Mouse (Mus musculus) neutrophil, adult 5-6 weeks (primary cell): ENCODE results near the gene Efna2. TPM values are rescaled to one million over a fixed set of nuclear protein-coding genes. Genes with fewer than 3 reads are reported as not detected.
A peak's percentile ranks its signal among the peaks of the same experiment; 100 is the strongest.

Source experiments
- ATAC-seq: fragments of 151-379, 151-347 bp; 2 replicates; pipeline ENCODE4 v1.8.0; 2017; ENCODE audit warnings: mild to moderate bottlenecking, moderate TSS enrichment; ENCODE audit not compliant: insufficient number of reproducible peaks, poor library complexity, low FRiP score, severe bottlenecking; ENCODE audit errors: extremely low read depth
- total RNA-seq: library from RNA; stranded (forward); fragments of 200-1000 nt; gene quantifications from 2 replicates; pipeline ENCODE4 v1.2.3, GENCODE M21; 2017

The Efna2 gene
- total RNA-seq, 1 experiment from 2014 or later: not detected

DNA sequence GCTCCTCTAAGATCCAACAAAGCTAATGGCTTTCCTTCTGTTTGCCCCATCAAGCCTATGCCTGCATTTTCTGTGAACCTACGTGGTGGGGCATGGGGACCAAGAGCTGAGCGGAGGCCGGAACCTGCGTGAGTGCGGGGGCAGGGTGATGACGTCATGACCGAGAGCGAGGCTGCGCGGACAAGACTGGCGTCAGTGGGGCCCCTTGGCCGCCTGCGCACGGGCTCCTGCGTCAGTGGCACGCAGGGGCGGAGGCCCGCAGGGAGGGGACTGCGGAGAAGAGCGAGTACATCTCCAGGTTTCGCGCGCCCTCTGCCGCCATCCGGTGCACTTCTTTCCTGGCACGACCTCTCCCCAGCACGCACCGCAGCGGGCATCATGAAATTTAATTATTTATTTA, 38.0 kb upstream of the Efna2 start:
- peak; percentile 79 for ATAC-seq

DNA sequence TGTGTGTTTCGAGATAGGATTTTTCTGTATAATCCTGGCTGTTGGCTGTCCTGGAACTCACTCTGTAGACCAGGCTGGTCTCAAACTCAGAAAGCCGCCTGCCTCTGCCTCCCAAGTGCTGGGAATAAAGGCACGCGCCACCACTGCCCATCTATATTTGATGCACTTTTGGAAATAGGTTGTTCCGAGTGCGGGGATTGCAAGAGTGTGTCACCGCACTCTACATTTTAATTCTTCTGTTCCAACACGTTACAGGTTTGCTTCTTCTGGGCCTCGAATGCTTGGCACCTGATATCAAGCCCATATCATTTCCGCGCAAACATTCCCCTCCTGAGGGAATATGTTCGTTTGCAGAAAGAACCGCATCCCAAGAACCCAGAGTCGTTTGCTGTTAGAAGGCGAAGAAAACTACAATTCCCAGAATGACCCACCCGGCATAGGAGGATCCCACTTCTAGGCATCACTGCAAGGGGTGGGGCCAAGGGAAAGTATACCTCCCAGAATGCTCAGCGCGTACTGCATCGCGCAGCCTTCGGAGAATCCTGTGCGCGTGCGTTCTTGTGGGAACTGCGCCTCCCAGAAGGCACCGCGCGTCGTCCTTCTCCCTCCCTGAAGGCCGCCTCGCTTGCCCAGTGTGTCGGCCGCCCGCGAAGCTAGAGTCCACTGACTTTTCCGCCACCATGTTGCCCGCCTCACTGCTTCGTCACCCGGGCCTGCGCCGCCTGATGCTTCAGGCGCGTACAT, 37.3 kb upstream of the Efna2 start:
- peak; percentile 75 for ATAC-seq

DNA sequence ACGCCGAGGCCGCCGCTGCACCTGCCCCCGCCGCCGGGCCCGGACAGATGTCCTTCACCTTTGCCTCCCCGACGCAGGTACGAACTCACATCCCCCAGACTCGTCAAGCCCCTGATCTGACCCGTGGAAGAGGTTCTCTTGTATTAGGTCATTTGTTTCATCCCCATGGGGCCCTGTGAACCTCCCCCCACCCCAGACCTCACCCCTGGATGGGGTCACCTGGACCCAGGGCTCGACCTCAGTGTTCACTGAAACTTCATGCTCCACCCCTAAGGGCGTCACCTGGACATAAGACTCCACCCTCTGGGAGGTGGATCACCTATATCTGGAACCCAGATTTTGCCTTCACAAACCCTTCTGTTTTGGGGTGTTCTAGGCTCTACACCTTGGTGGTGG, 36.8 kb upstream of the Efna2 start:
- ATAC-seq: no peak

DNA sequence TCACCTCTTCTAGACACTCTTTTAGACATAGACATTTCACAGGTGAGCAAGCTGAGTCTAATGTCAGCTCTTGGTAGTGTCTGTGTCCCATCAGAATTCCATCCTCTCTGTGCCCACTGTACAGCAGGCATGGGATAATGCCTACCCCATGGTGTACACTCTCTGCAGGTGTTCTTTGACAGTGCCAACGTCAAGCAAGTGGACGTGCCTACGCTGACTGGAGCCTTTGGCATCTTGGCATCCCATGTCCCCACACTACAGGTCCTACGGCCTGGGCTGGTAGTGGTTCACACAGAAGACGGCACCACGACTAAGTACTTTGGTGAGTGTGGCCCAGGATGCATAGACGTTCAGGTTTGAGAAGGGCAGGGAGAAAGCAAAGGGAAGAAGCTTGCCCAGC, 35.6 kb upstream of the Efna2 start:
- ATAC-seq: no peak

DNA sequence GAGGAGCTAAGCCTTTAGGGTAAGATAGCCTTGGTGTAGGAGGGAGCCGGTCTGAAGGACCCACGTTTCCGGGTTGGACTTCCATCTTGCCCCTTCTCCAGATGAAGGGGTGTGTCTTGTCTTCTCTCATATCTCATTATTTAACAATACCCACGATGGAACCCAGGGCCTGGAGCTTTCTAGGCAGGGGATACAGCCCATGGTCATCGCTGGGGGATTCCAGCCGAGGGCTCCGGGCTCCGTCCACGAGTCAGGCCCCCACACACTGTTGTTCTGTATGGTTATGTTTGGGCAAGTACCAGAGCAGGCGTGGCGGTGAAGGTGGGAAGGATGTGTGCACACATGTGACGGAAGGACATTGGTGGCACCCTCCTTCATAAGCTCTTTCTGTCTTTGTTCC, 35.1 kb upstream of the Efna2 start:
- no peak for ATAC-seq

DNA sequence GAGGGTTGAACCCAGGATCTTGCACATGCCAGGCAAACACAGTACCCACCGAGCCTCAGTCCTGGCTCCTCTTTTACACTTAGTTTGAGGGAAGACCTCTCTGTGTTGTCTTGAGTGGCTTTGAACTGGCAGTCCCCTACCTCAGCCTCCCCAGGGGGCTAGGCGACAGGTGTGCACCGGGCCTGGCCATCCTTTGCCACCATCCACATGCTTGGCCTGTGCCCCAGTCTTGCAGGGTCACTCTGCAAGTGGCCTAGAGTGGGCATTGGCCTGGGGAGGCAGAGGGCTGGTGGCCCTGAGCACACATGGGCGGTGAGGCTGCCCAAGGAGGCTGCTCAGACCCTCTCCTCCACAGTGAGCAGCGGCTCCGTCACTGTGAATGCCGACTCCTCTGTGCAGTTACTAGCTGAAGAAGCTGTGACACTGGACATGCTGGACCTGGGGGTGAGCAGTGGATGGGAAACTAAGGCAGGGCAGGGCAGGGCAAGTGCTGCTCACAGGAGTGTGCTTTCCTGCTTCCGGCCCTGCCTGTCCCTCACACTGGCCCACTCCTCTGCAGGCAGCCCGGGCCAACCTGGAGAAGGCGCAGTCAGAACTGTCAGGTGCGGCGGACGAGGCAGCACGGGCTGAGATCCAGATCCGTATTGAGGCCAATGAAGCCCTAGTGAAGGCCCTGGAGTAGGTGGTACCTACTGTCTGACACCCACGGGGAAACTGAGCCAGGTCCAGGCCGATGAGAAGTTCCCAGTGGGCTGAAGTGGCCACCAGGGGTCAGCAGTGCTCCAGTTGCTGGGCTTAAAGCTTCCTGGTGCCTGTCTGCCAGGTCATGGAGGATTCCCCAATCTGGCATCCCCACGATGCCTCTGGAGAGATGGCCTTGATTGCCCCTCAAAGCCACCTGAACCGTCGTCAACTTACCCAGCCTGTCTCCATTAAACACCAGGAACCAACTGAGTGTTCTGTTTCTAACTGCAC, 34.1 kb upstream of the Efna2 start:
- ATAC-seq: no peak

DNA sequence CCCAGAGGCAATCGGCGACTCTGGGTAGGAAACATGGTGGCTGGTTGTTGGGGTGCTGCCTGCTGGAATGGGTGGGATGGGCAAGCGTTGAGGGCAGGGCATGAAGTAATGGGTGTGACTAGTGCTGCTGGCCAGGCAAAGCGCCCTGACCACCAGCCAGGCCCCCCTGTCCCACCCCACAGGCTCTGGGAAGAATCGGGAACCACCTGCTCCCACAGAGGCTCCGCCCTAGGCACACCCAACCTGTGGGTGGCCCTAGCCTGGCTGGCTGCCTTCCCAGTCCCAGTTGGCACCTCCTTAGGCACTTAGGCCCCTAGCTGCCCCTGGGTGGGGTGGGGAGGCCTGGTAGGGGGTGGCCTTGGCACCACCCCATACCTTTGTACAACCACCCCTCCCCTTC, 33.4 kb upstream of the Efna2 start:
- no peak for ATAC-seq

DNA sequence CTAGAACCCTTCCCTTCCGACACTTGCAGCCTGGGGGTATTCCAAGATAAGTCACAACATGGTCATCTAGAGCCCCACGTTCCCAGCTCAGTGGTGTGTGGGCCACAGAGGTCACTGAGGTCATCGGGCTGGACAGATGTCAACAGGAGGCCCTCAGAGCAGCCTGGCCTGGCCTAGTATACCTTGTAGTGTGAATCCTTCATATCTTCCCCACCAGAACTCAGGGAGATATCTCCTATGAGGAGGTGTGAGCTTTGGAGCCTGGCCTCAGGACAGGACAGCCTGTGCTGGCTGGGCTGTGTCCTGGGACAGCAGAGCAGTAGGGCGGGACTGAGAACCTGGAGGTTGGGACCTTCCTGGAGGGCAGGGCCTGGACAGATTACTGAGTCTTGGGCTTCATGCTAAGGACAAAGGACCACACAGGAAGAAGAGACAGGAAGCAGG, 32.7 kb upstream of the Efna2 start:
- no peak for ATAC-seq

DNA sequence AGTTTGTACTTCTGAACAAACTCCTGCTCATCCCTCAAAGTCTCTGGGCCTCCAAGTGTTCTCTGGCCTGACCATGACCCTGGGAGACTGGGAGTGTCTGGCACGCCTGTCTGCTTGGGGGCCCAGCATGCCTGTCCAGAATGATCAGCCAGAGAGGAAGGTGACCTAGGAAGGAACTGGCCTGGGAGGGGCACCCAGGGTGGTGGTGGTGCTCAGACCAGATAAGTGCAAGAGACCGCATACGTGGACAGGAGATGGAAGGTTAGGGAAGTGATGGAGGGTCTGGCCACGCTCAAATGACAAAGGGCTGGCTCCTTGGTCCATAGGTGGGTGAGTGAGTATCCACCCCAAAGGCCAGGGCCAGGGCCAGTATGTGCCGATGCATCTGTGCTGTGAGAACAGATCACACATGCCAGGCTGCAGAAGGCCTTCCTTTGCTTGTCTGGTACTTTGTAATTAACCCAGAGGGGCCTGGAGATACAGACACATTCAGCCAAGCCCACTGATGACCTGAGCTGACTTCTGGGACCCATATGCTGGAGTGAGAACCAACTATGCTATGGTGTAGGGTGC, 32.0 kb upstream of the Efna2 start:
- no peak for ATAC-seq

DNA sequence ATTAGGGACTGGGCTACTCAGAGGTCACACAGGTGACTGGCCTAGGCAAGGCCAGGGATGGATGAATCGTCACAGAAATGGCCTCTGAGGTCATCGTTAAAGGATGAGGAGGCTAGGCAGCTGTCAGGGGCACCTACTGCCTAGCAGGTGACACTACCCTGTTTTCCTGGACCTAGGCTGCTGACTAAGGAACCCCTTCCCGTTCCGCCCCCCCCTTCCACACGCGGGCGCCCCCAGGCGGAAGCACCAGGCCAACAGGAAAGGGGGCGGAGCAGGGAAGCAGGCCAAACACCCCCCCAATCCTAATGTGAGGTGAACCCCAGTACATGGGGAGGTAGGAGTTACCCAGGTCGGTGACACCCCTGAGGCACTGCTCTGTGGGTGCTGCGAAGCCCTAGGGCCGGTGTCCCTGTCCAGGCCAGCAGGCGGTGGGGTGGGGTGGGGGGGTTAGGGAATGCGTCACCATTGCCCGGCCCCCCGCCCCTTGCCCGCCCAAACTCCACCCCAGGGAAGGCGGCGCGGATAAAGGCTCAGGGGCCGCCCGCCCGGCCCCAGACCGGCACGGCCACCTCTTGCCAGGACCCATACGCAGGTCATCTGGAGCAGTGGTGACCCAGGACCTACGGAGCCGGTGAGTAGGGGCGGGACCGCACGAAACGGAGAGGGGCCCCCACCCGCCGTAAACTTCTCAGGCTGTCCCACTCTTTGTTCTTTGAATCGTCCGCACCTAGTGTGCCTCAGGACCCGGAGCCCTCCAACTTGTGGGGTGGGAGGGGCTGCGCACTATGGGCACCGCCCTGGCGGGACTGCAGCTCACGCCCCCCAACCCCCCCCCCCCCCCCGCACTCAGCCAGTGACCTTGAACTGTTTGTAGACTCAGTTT, 31.3 kb upstream of the Efna2 start, which contains the start of gene Midn:
Midn (plus strand) TSS at position 554 of the 883 bp plus-strand sequence.
- ATAC-seq: peak; percentile 17

DNA sequence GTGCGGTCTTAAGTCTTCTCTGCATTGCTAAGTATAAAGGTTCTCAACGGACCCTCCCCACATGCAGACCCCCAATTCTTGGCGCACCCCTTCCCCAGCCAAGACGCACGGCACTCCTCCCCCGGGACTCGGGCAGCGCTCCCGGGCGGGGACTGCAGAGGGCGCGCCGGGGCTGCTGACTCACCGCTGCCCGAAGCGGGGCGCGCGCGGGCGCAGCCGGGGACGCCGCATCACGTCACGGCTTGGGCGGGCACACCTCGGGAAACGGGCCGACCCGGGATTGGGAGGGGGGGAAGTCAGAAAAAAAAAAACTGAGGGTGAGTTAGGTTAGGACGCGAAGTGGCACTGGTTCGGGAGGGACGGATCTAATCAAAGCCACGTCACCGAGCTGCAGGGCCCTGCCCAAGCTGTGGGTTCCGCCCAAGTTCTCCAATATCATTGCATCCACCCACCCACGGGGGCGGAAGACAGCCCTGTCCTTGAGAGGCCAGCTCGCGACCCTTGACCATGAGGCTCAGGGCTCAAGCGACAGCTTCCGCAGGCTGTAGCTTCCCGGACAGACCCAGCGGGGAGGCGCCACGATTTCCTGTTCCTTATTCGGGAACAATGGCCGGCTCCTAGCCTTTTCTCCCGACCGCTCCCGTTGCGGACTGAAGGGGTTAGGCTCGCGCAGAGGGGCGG, 30.5 kb upstream of the Efna2 start:
- ATAC-seq: peak; percentile 34

DNA sequence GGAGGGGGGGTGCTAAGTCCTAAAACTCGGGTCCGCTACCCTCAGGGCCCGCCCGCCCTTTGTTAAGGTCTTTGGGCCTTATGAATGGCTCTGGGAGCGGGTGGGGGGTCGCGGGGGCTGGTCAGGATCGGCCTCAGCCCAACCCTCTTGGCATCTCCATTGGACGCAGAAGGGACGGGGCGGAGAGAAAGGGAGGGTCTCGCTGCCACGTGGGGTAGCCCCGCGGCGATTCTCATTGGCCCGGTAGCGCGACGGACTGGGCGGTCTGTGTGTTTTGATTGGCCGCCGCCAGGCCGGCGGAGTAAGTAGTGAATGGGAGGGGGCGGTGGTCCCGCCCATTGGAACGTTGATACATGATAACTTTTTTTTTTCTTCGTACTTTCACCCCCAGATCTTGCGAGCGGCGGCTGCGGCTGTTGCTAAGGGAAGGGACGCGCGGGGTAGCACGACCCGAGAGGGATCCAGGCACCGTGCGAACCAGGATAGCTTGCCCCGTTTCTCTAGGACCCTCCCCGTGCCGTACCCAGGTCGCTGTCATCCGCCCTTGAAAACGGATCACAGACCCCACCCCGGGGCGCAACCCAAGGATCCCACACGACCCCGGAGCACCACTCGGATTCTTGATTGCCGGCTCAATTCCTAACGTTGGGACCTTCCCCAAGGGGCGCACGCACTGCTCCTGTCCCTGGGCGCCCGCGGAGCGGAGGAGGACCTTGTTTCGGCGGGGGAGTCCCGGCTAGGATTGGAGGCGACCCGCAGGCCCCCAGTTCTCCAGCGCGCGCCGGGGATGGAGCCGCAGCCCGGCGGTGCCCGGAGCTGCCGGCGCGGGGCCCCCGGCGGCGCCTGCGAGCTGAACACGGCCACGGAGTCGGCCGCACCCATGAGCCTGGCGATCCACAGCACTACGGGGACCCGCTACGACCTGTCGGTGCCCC, 29.7 kb upstream of the Efna2 start:
- ATAC-seq: peak; percentile 48

DNA sequence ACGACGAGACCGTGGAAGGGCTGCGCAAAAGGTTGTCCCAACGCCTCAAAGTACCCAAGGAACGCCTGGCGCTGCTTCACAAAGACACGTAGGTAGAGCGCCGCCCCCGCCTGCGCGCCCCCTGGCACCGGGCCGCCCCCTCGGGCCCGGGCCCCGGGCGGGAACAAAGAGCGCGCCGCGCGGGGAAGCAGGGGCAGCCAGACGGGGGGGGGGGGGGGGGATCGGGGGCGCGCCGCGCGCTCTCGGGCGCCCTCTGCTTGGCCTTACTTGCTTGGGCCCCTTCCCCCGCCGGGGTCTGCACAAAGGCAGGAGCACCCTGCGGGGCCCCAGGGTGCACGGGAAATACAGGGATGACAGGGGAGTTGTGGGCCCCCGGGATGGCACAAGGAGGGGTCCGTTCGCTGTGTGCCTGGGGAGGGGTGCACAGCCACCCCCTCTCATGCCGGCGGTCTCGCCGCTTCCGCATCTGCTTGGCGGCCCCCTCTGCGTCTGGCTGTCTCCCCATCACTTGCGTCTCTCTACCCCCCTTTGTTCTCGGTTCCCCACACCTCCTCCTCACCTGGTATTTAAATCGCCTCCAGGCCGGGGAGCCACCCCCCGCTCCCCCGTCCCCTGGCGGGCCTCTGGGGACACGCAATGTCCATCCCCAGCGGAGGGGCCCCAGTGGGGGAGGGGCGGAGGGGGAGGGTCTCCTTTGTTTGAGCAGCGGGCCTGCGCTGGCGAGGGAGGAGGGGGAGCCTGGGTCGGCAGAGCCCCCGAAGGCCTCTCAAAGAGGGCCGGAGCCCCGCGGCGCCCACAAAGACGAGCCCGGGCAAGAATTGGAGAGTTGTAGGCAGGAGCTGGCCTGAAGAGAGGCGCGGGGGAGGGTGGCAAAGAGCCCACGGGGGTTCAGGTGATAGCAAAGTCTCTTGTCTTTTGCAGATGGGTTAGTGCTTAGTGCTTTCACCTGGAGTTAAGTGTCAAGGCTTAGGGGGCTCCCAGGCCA, 28.8 kb upstream of the Efna2 start:
- ATAC-seq: no peak

DNA sequence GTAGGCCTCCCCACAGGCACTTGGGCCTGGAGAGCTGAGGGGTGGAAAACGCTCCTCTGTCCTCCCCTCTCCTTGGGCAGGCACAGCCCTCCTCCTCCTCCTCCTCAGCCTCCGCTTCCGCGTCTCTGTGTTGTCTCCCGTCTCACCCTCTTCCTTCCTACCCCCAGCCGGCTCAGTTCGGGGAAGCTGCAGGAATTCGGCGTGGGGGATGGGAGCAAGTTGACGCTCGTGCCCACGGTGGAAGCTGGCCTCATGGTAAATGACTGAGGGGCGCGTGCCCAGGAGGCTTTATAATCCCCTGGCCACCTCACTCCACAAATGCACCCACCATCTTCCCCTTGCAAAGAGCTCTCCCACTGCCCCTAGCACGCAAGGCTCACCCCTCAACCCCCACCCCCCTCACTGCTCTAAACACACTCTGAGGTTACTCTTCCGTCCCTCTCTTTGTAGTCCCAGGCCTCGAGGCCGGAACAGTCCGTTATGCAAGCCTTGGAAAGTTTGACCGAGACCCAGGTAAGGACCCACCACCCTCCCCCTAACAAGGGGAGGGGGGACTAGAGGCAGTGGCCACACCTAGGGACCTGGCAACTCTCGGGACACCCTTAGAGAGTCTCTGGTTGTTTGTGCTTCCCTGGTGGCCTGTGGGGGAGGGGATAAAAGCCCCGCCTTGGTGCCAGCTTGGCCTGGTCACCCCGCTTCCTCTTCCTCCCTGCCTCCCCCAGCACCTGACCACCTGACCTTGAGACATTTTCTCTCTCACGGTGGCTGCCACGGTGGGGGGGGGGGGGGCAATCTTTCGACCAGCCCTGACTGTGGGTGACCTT, 27.9 kb upstream of the Efna2 start:
- peak; percentile 13 for ATAC-seq
